Comparison of ENCODE assay signal across 8 mouse cellular contexts in the genomic region with DNA sequence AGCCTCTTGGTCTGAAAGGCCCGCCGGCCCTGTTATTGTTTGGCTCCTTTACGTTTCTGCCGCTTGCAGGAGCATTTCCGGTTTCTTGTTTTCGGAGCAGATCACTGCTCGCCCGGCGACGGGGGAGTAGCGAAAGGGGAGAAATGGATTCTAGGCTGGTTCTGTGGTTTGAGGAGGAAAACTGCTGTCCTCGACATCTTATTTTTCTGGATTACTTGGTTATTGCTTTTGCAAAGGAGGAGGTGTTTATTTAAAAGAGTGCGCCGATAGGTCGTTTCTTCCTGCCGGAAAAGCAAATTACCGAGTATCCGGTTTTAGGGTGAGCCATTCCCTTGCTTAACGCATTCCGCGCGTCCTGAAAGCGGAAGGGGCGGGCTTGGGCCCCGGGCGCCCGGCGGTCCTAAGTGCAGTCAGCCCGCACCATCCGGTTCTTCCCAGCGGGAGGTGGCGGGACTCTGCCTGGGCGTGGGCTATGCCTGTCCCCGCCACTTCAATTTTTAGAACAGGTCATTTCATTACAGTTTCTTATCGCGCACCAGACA. TPM values are rescaled to one million over a fixed set of nuclear protein-coding genes. Genes with fewer than 3 reads are reported as not detected.
DNase-seq lines count a peak whose midpoint lies in the region; ATAC-seq and TF ChIP-seq lines count a peak whose summit lies in the region.

No protein-coding gene starts in this region.

- peak overlapping the region; percentile 93 for H3K4me2 ChIP-seq in kidney, embryonic 14.5 days (replicated peaks; ENCODE audit: low read depth, low read length)
- peak overlapping the region; percentile 94 for H3K4me2 ChIP-seq in myocyte (ENCODE audit: low read depth)

- H3K27ac ChIP-seq in bone marrow macrophage, adult 2 months (ENCODE audit: insufficient read depth, low read depth, low read length): peak overlapping the region; percentile 96
- H3K27ac ChIP-seq in embryonic fibroblast, embryonic 13.5 days (ENCODE audit: insufficient read depth, low read length): peak overlapping the region; percentile 93
- H3K27ac ChIP-seq in kidney, embryonic 14.5 days (ENCODE audit: low read depth, low read length): peak overlapping the region; percentile 97
- peak overlapping the region; percentile 85 for H3K27ac ChIP-seq in liver, adult 2 months (replicated peaks; ENCODE audit: insufficient read depth, low read depth, low read length)

- H3K4me3 ChIP-seq in C2C12 (ENCODE audit: insufficient read depth, poor library complexity, severe bottlenecking) (peak overlapping the region; percentile 98), myocyte (peak overlapping the region; percentile 99)
- H3K4me3 ChIP-seq in bone marrow macrophage, adult 2 months (ENCODE audit: insufficient read depth, low read length): peak overlapping the region; percentile 99
- H3K4me3 ChIP-seq in embryonic fibroblast, embryonic 13.5 days (ENCODE audit: insufficient read depth, low read length): peak overlapping the region; percentile 90
- H3K4me3 ChIP-seq in kidney, embryonic 14.5 days (ENCODE audit: low read length): peak overlapping the region; percentile 83
- peak overlapping the region; percentile 74 for H3K4me3 ChIP-seq in liver, adult 2 months (ENCODE audit: insufficient read depth, low read depth, low read length)

- TF ChIP-seq CTCF in C2C12 (IDR thresholded peaks at IDR 0.05; ENCODE audit: control insufficient read depth, insufficient read depth, insufficient read length): no peak
- TF ChIP-seq CTCF in bone marrow macrophage, adult 2 months (IDR thresholded peaks at IDR 0.05; ENCODE audit: low read depth, low read length): no peak
- TF ChIP-seq CTCF in embryonic fibroblast, embryonic 13.5 days (IDR thresholded peaks at IDR 0.05; ENCODE audit: borderline replicate concordance, insufficient read depth, low read length): no peak
- no peak for TF ChIP-seq CTCF in liver, adult 2 months (IDR thresholded peaks at IDR 0.05; ENCODE audit: low read depth, low read length)

- no peaks in the 10 kb centered on the region for H3K9me3 ChIP-seq in kidney, embryonic 14.5 days (ENCODE audit: control insufficient read depth, low read length)

- TF ChIP-seq POLR2A in bone marrow macrophage, adult 2 months (IDR thresholded peaks at IDR 0.05; ENCODE audit: borderline replicate concordance, low read depth, low read length): peak; percentile 63; the same call in 1 of the 2 replicates
- peak; percentile 60 for TF ChIP-seq POLR2A in embryonic fibroblast, embryonic 13.5 days (IDR thresholded peaks at IDR 0.05; ENCODE audit: low read depth, low read length)
- 0 out of 2 replicates have a peak, but pooled peaks have one; percentile 16 for TF ChIP-seq POLR2A in liver, adult 2 months (IDR thresholded peaks at IDR 0.05; ENCODE audit: extremely low read depth, insufficient read depth, low read length)
- TF ChIP-seq POLR2A in myocyte (IDR thresholded peaks at IDR 0.05; ENCODE audit: insufficient read length, low read depth): peak; percentile 68

- peaks cover 42% of the 10 kb centered on the region for H3K4me1 ChIP-seq in bone marrow macrophage, adult 2 months (ENCODE audit: control insufficient read depth, insufficient read depth, low read length)
- H3K4me1 ChIP-seq in embryonic fibroblast, embryonic 13.5 days (ENCODE audit: control insufficient read depth, insufficient read depth, low read length): peaks cover 18% of the 10 kb centered on the region
- peaks cover 29% of the 10 kb centered on the region for H3K4me1 ChIP-seq in kidney, embryonic 14.5 days (ENCODE audit: control insufficient read depth, insufficient read depth, low read length)
- H3K4me1 ChIP-seq in liver, adult 2 months (ENCODE audit: control insufficient read depth, insufficient read depth, low read length): peaks cover 6% of the 10 kb centered on the region

- peak; percentile 77 for ATAC-seq in kidney, embryonic 14.5 days (ENCODE audit: low FRiP score, low TSS enrichment)

- H3K79me2 ChIP-seq in C2C12 (ENCODE audit: control insufficient read depth, insufficient read depth) (peaks cover 89% of the 10 kb centered on the region), myocyte (ENCODE audit: control insufficient read depth, insufficient read depth) (peaks cover 83% of the 10 kb centered on the region)
- H3K79me2 ChIP-seq in liver, adult 2 months (ENCODE audit: control insufficient read depth, insufficient read depth, low read length): peaks cover 18% of the 10 kb centered on the region

- H3K9ac ChIP-seq in kidney, embryonic 14.5 days (ENCODE audit: low read depth, low read length): peak overlapping the region; percentile 78
- H3K9ac ChIP-seq in liver, adult 2 months (ENCODE audit: low read depth, low read length): peak overlapping the region; percentile 77

- H3K79me3 ChIP-seq in C2C12 (ENCODE audit: low read depth): peaks cover 79% of the 10 kb centered on the region

- peak; percentile 90 to 94 for DNase-seq in heart, adult 9 months (ENCODE audit: low spot score in 2 of 2)
- DNase-seq in liver, adult 2 months (ENCODE audit: extremely low read depth, low read depth, low spot score): peak; percentile 91
- peak; percentile 80 for DNase-seq in splenic B cell, adult 2 months (ENCODE audit: low read depth, low spot score)

- H3ac ChIP-seq in C2C12 (ENCODE audit: control insufficient read depth, insufficient read length, low read depth) (peak overlapping the region; percentile 64), myocyte (ENCODE audit: control insufficient read depth, insufficient read length) (peak overlapping the region; percentile 79)

- 0% methylated on average over 36 of the region's 36 CpGs for WGBS in kidney, embryonic 14.5 days
- WGBS in liver, adult 2 months: under 1% methylated on average over 36 of the region's 36 CpGs

- H3K27me3 ChIP-seq in C2C12 (ENCODE audit: control insufficient read depth, insufficient read depth, insufficient read length): no peaks in the 10 kb centered on the region
- no peaks in the 10 kb centered on the region for H3K27me3 ChIP-seq in kidney, embryonic 14.5 days (ENCODE audit: control insufficient read depth, insufficient read depth, low read length)
- H3K27me3 ChIP-seq in liver, adult 2 months (ENCODE audit: control insufficient read depth, insufficient read depth, low read length): no peaks in the 10 kb centered on the region
- no peaks in the 10 kb centered on the region for H3K27me3 ChIP-seq in myocyte (ENCODE audit: control insufficient read depth, insufficient read depth, insufficient read length)
- no peaks in the 10 kb centered on the region for H3K27me3 ChIP-seq in splenic B cell, adult 2 months (ENCODE audit: control insufficient read depth, insufficient read depth, low read length, poor library complexity, severe bottlenecking)

- H3K36me3 ChIP-seq in C2C12 (ENCODE audit: control insufficient read depth, insufficient read depth) (peaks cover 51% of the 10 kb centered on the region), myocyte (ENCODE audit: control insufficient read depth, insufficient read depth) (no peaks in the 10 kb centered on the region)
- peaks cover 18% of the 10 kb centered on the region; the same call in 1 of the 2 replicates for H3K36me3 ChIP-seq in kidney, embryonic 14.5 days (ENCODE audit: control insufficient read depth, insufficient read depth, low read length)
- no peaks in the 10 kb centered on the region for H3K36me3 ChIP-seq in liver, adult 2 months (ENCODE audit: control insufficient read depth, insufficient read depth, low read length)
- H3K36me3 ChIP-seq in splenic B cell, adult 2 months (ENCODE audit: control insufficient read depth, insufficient read depth, low read length, poor library complexity, severe bottlenecking): no peaks in the 10 kb centered on the region; the same call in 1 of the 2 replicates

RNA-seq across cellular contexts. Expression of gene Trp53, which starts 1.1 kb away (rescaled TPM):
- polyA plus RNA-seq in C2C12 (2012; fragmentation: generic; extraction: Trizol) (226 TPM), myocyte (2012; fragmentation: generic; extraction: Trizol) (119 TPM)
- polyA plus RNA-seq in bone marrow macrophage, adult 2 months (2012; ENCODE audit: insufficient read depth, insufficient read length, missing spikeins): 76.1 and 79.7 TPM in 2 replicates
- polyA plus RNA-seq in embryonic fibroblast, embryonic 13.5 days (2011; ENCODE audit: insufficient read length, low read depth, missing spikeins): 159 and 160 TPM in 2 replicates
- polyA plus RNA-seq in kidney, embryonic 14.5 days (2014; fragmentation: Nextera tagmentation; extraction: Ambion mirVana): 214 and 219 TPM in 2 replicates
- total RNA-seq in liver, adult 2 months (2014; rRNA removed): 3.7 and 6.2 TPM in 2 replicates
- polyA plus RNA-seq in liver, adult 2 months (2012; rRNA removed): 23.5 and 35.4 TPM in 2 replicates

RNA-seq across cellular contexts. Expression of gene Wrap53, which starts 1.2 kb away (rescaled TPM):
- 21.9 TPM for polyA plus RNA-seq in C2C12 (2012; fragmentation: generic; extraction: Trizol)
- 8.2 and 8.8 TPM in 2 replicates for polyA plus RNA-seq in bone marrow macrophage, adult 2 months (2012; ENCODE audit: insufficient read depth, insufficient read length, missing spikeins)
- polyA plus RNA-seq in embryonic fibroblast, embryonic 13.5 days (2011; ENCODE audit: insufficient read length, low read depth, missing spikeins): 7.9 and 10.2 TPM in 2 replicates
- polyA plus RNA-seq in kidney, embryonic 14.5 days (2014; fragmentation: Nextera tagmentation; extraction: Ambion mirVana): 26.9 and 31.9 TPM in 2 replicates
- total RNA-seq in liver, adult 2 months (2014; rRNA removed): 5.6 and 6.4 TPM in 2 replicates
- polyA plus RNA-seq in liver, adult 2 months (2012; rRNA removed): 10.7 and 11.2 TPM in 2 replicates
- 9.1 TPM for polyA plus RNA-seq in myocyte (2012; fragmentation: generic; extraction: Trizol)

RNA-seq across cellular contexts. Expression of gene Efnb3, which starts 21.2 kb away (rescaled TPM):
- polyA plus RNA-seq in C2C12 (2012; fragmentation: generic; extraction: Trizol) (0.61 TPM), myocyte (2012; fragmentation: generic; extraction: Trizol) (0.36 TPM)
- 0.33 TPM in 1 of 2 replicates, not detected in the other for polyA plus RNA-seq in bone marrow macrophage, adult 2 months (2012; ENCODE audit: insufficient read depth, insufficient read length, missing spikeins)
- 0.45 and 2.6 TPM in 2 replicates for polyA plus RNA-seq in embryonic fibroblast, embryonic 13.5 days (2011; ENCODE audit: insufficient read length, low read depth, missing spikeins)
- polyA plus RNA-seq in kidney, embryonic 14.5 days (2014; fragmentation: Nextera tagmentation; extraction: Ambion mirVana): 3.9 and 9.0 TPM in 2 replicates
- total RNA-seq in liver, adult 2 months (2014; rRNA removed): under 0.01 TPM in 1 of 2 replicates, not detected in the other
- 0.11 and 0.17 TPM in 2 replicates for polyA plus RNA-seq in liver, adult 2 months (2012; rRNA removed)

RNA-seq across cellular contexts. Expression of gene Atp1b2, which starts 24.5 kb away (rescaled TPM):
- polyA plus RNA-seq in C2C12 (2012; fragmentation: generic; extraction: Trizol) (0.20 TPM), myocyte (2012; fragmentation: generic; extraction: Trizol) (6.6 TPM)
- not detected in 2 replicates for polyA plus RNA-seq in bone marrow macrophage, adult 2 months (2012; ENCODE audit: insufficient read depth, insufficient read length, missing spikeins)
- polyA plus RNA-seq in embryonic fibroblast, embryonic 13.5 days (2011; ENCODE audit: insufficient read length, low read depth, missing spikeins): 0.58 and 2.7 TPM in 2 replicates
- 7.6 and 11.4 TPM in 2 replicates for polyA plus RNA-seq in kidney, embryonic 14.5 days (2014; fragmentation: Nextera tagmentation; extraction: Ambion mirVana)
- total RNA-seq in liver, adult 2 months (2014; rRNA removed): 0.18 and 0.20 TPM in 2 replicates
- 0.40 and 0.46 TPM in 2 replicates for polyA plus RNA-seq in liver, adult 2 months (2012; rRNA removed)

RNA-seq across cellular contexts. Expression of gene Dnah2, which starts 32.3 kb away (rescaled TPM):
- polyA plus RNA-seq in C2C12 (2012; fragmentation: generic; extraction: Trizol): 0.14 TPM
- polyA plus RNA-seq in bone marrow macrophage, adult 2 months (2012; ENCODE audit: insufficient read depth, insufficient read length, missing spikeins): 0.72 and 0.76 TPM in 2 replicates
- polyA plus RNA-seq in embryonic fibroblast, embryonic 13.5 days (2011; ENCODE audit: insufficient read length, low read depth, missing spikeins): 0.21 TPM in 1 of 2 replicates, not detected in the other
- 0.87 and 1.5 TPM in 2 replicates for polyA plus RNA-seq in kidney, embryonic 14.5 days (2014; fragmentation: Nextera tagmentation; extraction: Ambion mirVana)
- under 0.01 and 0.09 TPM in 2 replicates for total RNA-seq in liver, adult 2 months (2014; rRNA removed)
- 0.02 TPM in 2 replicates for polyA plus RNA-seq in liver, adult 2 months (2012; rRNA removed)
- 0.24 TPM for polyA plus RNA-seq in myocyte (2012; fragmentation: generic; extraction: Trizol)

Comparison
In these comparisons a context has a peak if more than half of its experiments do, and no peak if none do; other contexts are left out.
1. Peak in every context shown above with its lines: DNase-seq, ATAC-seq, H3K4me3 ChIP-seq and H3K27ac ChIP-seq.
2. POLR2A ChIP-seq: peak in every context shown above with its lines; median percentile 68 in myocyte; 63 in bone marrow macrophage, adult 2 months; 60 in embryonic fibroblast, embryonic 13.5 days; 16 in liver, adult 2 months.